Mouse (Mus musculus) liver, embryonic 14.5 days (tissue): ENCODE measurements around the gene Tnfsf13. TPM values are rescaled to one million over a fixed set of nuclear protein-coding genes. Genes with fewer than 3 reads are reported as not detected.
"Not testable (repeated sequence)": the region's sequence is repeated elsewhere in the genome, so short reads cannot be mapped to it uniquely, and the experiment has no call there.

Source experiments
- ATAC-seq: fragments of 200-750 bp; cut with Nextera tagmentation; 2 replicates; pipeline ENCODE4 v1.8.0; 2017; ENCODE audit warnings: moderate number of reproducible peaks, mild to moderate bottlenecking, moderate library complexity; ENCODE audit not compliant: insufficient read depth
- DNase-seq, 3 experiments: peaks; one replicate each; pipeline ENCODE4 v3.0.0-alpha.2; 2012 to 2013; ENCODE audit warnings: low read depth in 3 of 3, low spot score in 3 of 3
- H3K27ac ChIP-seq: fragments of 300-500 bp; sonication (generic); 2 replicates; pipeline ENCODE4 v1.5.1; 2014; ENCODE audit warnings: moderate library complexity, mild to moderate bottlenecking, control low read depth, inconsistent platforms
- H3K27me3 ChIP-seq: fragments of 300-500 bp; sonication (generic); 2 replicates; pipeline ENCODE4 v1.6.1; 2014; ENCODE audit warnings: mild to moderate bottlenecking, low read length, moderate library complexity; ENCODE audit not compliant: control insufficient read depth, insufficient read depth
- H3K36me3 ChIP-seq: fragments of 300-500 bp; sonication (generic); replicated peaks from 2 replicates; pipeline ENCODE4 v1.6.1; 2014; ENCODE audit warnings: low read depth; ENCODE audit not compliant: control insufficient read depth, insufficient read depth
- H3K4me1 ChIP-seq, 2 experiments: fragments of 200-500 bp in 1 of 2; fragments of 300-500 bp in 1 of 2; sonication (generic) in 1 of 2; replicated peaks; 2 replicates each; pipeline ENCODE4 v1.6.1; 2012 to 2014; ENCODE audit warnings: antibody characterized with exemption in 1 of 2, inconsistent platforms in 1 of 2, low read length in 1 of 2; ENCODE audit not compliant: control insufficient read depth in 2 of 2, insufficient read depth in 2 of 2
- H3K4me2 ChIP-seq: fragments of 300-500 bp; sonication (generic); 2 replicates; pipeline ENCODE4 v1.6.1; 2014; ENCODE audit warnings: low read depth, mild to moderate bottlenecking, control low read depth, moderate library complexity
- H3K4me3 ChIP-seq, 2 experiments: fragments of 200-500 bp in 1 of 2; fragments of 300-500 bp in 1 of 2; sonication (generic) in 1 of 2; 2 replicates each; pipeline ENCODE4 v1.5.1; 2012 to 2014; ENCODE audit warnings: low read depth in 2 of 2, low read length in 2 of 2, mild to moderate bottlenecking in 2 of 2, control low read depth in 1 of 2, inconsistent platforms in 1 of 2, moderate library complexity in 1 of 2; ENCODE audit not compliant: insufficient read depth in 1 of 2
- H3K9ac ChIP-seq: fragments of 300-500 bp; sonication (generic); replicated peaks from 2 replicates; pipeline ENCODE4 v1.6.1; 2014; ENCODE audit warnings: mild to moderate bottlenecking, control low read depth, moderate library complexity
- H3K9me3 ChIP-seq: fragments of 300-500 bp; sonication (generic); 2 replicates; pipeline ENCODE4 v1.6.1; 2016; ENCODE audit warnings: low read length, mixed read lengths; ENCODE audit not compliant: control insufficient read depth
- CTCF ChIP-seq: IDR thresholded peaks from 2 replicates; pipeline ENCODE4 v1.5.1; 2016; ENCODE audit warnings: antibody characterized with exemption, low read depth, control low read depth
- EP300 ChIP-seq: IDR thresholded peaks from 2 replicates; pipeline ENCODE4 v1.6.1; 2016; ENCODE audit warnings: antibody characterized with exemption, low read depth
- WGBS: fragments of 180-500 bp; shearing (Covaris S2); extraction: QIAGEN DNeasy Blood & Tissue Kit; methylation state at CpG from one replicate; pipeline ENCODE4 v1.1.7; 2014; ENCODE audit not compliant: insufficient replicate concordance; 5-methylcytosine and 5-hydroxymethylcytosine counted together
- polyA plus RNA-seq, 2 experiments: library from polyadenylated mRNA; depleted of rRNA in 1 of 2; stranded (reverse) in 1 of 2; unstranded in 1 of 2; fragments of >200 nt; fragmentation: Nextera tagmentation in 1 of 2; extraction: Ambion mirVana in 1 of 2; gene quantifications; 2 replicates each; pipeline versions ENCODE4 v1.2.1 to v1.2.3; 2012 to 2014

The Tnfsf13 gene
- polyA plus RNA-seq, 2 experiments = 0.20 to 0.26 TPM

DNA sequence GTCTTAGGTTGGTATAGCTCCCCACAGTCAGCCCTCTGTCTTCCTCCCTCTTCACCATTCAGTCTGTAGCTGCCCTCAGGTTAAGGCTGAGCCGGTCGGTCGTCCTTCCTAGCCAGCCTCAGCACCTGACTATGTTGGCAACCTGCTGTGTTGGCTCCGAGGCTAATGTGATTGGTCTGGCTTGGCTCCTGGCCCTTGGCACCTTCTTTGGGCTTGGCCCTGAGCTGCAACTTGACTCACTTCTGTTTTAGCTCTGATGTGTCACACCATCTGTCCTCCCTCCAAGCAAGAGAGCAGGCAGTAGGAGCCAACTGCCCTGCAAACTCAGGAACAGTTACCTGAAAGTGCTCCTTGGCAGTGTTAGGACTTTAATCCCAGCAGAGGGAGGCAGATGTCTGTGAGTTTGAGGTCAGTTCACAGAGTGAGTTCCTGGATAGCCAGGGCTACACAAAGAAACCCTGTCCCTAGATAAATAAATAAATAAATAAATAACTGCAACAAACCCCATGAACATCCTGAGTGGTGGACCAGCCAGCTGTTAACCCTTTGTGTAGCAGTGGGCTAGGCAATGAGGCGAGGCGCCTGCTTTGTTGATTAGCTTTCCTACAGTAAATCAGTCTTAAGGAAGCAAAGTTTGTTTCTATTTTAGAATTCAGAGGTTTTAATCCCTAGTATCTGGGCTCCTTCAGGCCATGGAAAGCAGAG, 21.3 kb upstream of the Tnfsf13 start:
- Histone ChIP-seq H3K4me2 (no peak overlapping the region), H3K36me3 (no peaks in the 10 kb centered on the region), H3K27me3 (no peaks in the 10 kb centered on the region), H3K4me3 (no peak overlapping the region), H3K9ac (no peak overlapping the region), H3K27ac (no peak overlapping the region), H3K9me3 (no peaks in the 10 kb centered on the region), H3K4me1 (peaks cover 12 to 16% of the 10 kb centered on the region in 2 experiments)
- DNase-seq (no peak), ATAC-seq (no peak)
- TF ChIP-seq CTCF (no peak), EP300 (no peak)
- WGBS = 56% methylated on average over 6 of the region's 6 CpGs

DNA sequence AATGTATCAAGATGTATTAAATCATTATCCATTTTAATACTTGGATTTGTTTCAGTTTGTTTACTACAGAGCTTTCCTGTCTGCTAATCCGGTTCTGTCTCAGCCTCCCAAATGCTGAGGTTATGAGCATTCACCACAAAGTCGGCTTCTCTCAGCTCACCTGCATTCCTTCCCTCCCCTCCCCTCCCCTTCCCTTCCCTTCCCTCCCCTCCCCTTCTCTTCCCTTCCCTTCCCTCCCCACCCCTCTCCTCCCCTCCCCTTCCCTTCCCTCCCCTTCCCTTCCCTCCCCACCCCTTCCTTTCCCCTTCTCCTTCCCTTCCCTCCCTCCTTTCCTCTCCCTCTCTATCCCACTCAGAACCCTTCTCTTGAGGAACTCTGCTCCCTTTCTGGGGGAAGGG, 19.0 kb upstream of the Tnfsf13 start:
- Histone ChIP-seq H3K4me1 (peaks cover under 1 to 10% of the 10 kb centered on the region in 2 experiments; a peak in 3 of 4 replicates), H3K9ac (no peak overlapping the region), H3K4me3 (no peak overlapping the region), H3K27me3 (no peaks in the 10 kb centered on the region), H3K27ac (no peak overlapping the region), H3K4me2 (no peak overlapping the region), H3K9me3 (no peaks in the 10 kb centered on the region), H3K36me3 (no peaks in the 10 kb centered on the region)
- ATAC-seq (no peak), DNase-seq (no peak)
- TF ChIP-seq EP300 = no peak
- TF ChIP-seq CTCF = no peak
- WGBS = 33% methylated on average over 2 of the region's 2 CpGs

DNA sequence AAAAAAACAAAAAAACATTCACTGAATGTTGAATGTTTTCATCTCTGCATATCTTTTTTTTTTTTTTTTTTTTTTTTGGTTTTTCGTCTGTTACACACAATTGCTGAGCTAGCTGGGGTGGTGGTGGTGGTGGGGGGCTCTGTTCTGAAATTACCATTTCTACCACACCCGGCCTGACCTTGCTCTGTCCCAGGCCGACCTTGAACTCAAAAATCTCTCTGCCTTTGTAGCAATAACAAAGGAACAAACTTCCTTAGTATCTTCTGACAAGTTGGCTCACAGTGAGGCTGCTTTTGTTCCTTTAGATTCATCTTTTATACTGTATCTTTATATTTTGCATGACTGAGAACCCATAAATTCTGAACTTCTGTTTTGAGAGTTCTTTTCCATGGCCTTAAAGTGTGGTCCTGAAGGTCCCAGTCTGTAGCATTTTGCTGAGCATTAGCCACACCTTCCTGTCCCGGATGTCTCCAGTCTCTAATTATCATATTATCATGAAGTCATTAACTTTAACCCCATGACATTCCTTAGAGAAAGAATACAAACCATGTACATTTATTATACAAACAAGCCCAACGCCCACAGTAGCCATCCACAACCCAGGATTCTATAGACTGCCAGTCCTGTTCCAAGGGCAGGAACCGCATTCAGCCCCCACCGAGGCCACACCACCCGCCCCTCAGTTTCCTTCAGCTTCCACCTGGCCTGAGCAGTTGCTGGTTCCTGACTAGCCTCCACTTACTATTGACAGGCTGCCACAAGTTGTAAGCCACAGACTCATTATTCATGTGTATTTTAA, 18.4 kb upstream of the Tnfsf13 start:
- no peak for DNase-seq
- H3K36me3 ChIP-seq = no peaks in the 10 kb centered on the region
- no peaks in the 10 kb centered on the region for H3K9me3 ChIP-seq
- no peak for ATAC-seq
- no peak overlapping the region for H3K4me2 ChIP-seq
- H3K4me3 ChIP-seq = no peak overlapping the region
- no peak for TF ChIP-seq EP300
- no peak for TF ChIP-seq CTCF
- H3K9ac ChIP-seq = no peak overlapping the region
- 54% methylated on average over 8 of the region's 8 CpGs for WGBS
- no peak overlapping the region for H3K27ac ChIP-seq
- no peaks in the 10 kb centered on the region for H3K27me3 ChIP-seq
- peaks cover 0 to 11% of the 10 kb centered on the region in 2 experiments; a peak in 2 of 4 replicates for H3K4me1 ChIP-seq

DNA sequence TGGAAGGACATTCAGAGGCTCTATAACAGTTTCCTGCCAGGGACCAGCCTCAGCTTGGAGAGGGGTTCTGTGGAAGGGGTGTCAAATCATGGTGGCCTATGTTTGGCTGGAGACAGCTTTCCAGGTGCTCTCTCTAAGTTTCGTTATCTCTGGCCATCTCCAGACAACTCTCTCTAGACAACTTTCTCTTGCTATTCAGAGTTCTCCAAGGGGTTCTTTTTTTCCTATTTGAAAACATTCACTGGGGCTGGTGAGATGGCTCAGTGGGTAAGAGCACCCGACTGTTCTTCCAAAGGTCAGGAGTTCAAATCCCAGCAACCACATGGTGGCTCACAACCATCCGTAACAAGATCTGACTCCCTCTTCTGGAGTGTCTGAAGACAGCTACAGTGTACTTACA, 17.8 kb upstream of the Tnfsf13 start:
- whole genome bisulfite sequencing = 71% methylated on average over 2 of the region's 3 CpGs
- H3K27me3 ChIP-seq, H3K36me3 ChIP-seq, H3K9me3 ChIP-seq, ATAC-seq, DNase-seq, H3K9ac ChIP-seq, H3K4me1 ChIP-seq, H3K4me2 ChIP-seq, H3K27ac ChIP-seq, H3K4me3 ChIP-seq: not testable (repeated sequence)

DNA sequence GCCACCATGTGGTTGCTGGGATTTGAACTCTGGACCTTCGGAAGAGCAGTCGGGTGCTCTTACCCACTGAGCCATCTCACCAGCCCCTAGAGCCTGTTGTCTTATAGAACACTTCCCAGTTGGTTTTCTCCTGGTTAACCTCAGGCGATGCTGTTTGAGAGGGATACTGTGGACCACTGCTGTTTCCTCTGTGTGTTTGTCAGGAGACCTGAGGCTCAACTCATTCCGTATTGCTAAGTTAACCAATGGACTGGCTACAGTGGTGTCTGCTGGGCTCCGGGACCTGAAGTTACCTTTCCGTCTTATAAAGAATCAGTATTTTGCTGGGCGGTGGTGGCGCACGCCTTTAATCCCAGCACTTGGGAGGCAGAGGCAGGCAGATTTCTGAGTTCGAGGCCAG, 17.3 kb upstream of the Tnfsf13 start:
- DNase-seq, H3K4me3 ChIP-seq, H3K27ac ChIP-seq, H3K4me2 ChIP-seq, H3K9ac ChIP-seq, H3K4me1 ChIP-seq, ATAC-seq, H3K27me3 ChIP-seq, H3K9me3 ChIP-seq, H3K36me3 ChIP-seq: not testable (repeated sequence)
- WGBS = 82% methylated on average over 10 of the region's 10 CpGs
